Mouse (Mus musculus): Measurements from ENCODE around the gene Atf3. TPM values are rescaled to one million over a fixed set of nuclear protein-coding genes. Genes with fewer than 3 reads are reported as not detected.

Atf3 gene
- polyA plus RNA-seq, 1 experiment: 0.16 TPM

GRCm38 (mm10) chr1:191200816-191201602, 16.8 kb downstream of the Atf3 start:
- H3K9me3 ChIP-seq (ENCODE audit: control insufficient read depth, low read length): 0 out of 2 replicates have a peak, but pooled peaks cover 3% of the 10 kb centered on the region
- no peak overlapping the region for H3K4me3 ChIP-seq (replicated peaks)
- TF ChIP-seq TAL1 (IDR thresholded peaks at IDR 0.05; ENCODE audit: low read length) (no peak), GATA1 (IDR thresholded peaks at IDR 0.05; ENCODE audit: low read length) (no peak)
- H3K27me3 ChIP-seq (ENCODE audit: control insufficient read depth): peaks cover 25% of the 10 kb centered on the region
- H3K36me3 ChIP-seq (ENCODE audit: control insufficient read depth): no peaks in the 10 kb centered on the region
- no peaks in the 10 kb centered on the region for H3K4me1 ChIP-seq (ENCODE audit: control insufficient read depth)

- TF ChIP-seq TAL1 (IDR thresholded peaks at IDR 0.05; ENCODE audit: low read length) (no peak), GATA1 (IDR thresholded peaks at IDR 0.05; ENCODE audit: low read length) (no peak)
- Histone ChIP-seq H3K27me3 (ENCODE audit: control insufficient read depth) (peaks cover 12% of the 10 kb centered on the region), H3K9me3 (ENCODE audit: control insufficient read depth, low read length) (0 out of 2 replicates have a peak, but pooled peaks cover 3% of the 10 kb centered on the region), H3K4me1 (ENCODE audit: control insufficient read depth) (no peaks in the 10 kb centered on the region), H3K4me3 (replicated peaks) (no peak overlapping the region), H3K36me3 (ENCODE audit: control insufficient read depth) (no peaks in the 10 kb centered on the region)
These were observed 19.9 kb downstream of the Atf3 start for GRCm38 (mm10) chr1:191197916-191198315.

GRCm38 (mm10) chr1:191196016-191196415, 21.8 kb downstream of the Atf3 start:
- Histone ChIP-seq H3K4me1 (ENCODE audit: control insufficient read depth) (no peaks in the 10 kb centered on the region), H3K27me3 (ENCODE audit: control insufficient read depth) (peaks cover 29% of the 10 kb centered on the region), H3K36me3 (ENCODE audit: control insufficient read depth) (no peaks in the 10 kb centered on the region), H3K4me3 (replicated peaks) (no peak overlapping the region), H3K9me3 (ENCODE audit: control insufficient read depth, low read length) (no peaks in the 10 kb centered on the region)
- TF ChIP-seq TAL1 (IDR thresholded peaks at IDR 0.05; ENCODE audit: low read length) (no peak), GATA1 (IDR thresholded peaks at IDR 0.05; ENCODE audit: low read length) (no peak)

- H3K4me3 ChIP-seq (replicated peaks): no peak overlapping the region
- H3K4me1 ChIP-seq (ENCODE audit: control insufficient read depth): no peaks in the 10 kb centered on the region
- H3K36me3 ChIP-seq (ENCODE audit: control insufficient read depth): no peaks in the 10 kb centered on the region
- TF ChIP-seq GATA1 (IDR thresholded peaks at IDR 0.05; ENCODE audit: low read length): no peak
- TF ChIP-seq TAL1 (IDR thresholded peaks at IDR 0.05; ENCODE audit: low read length): no peak
- peaks cover 45% of the 10 kb centered on the region for H3K27me3 ChIP-seq (ENCODE audit: control insufficient read depth)
- H3K9me3 ChIP-seq (ENCODE audit: control insufficient read depth, low read length): no peaks in the 10 kb centered on the region
These were observed 24.0 kb downstream of the Atf3 start for GRCm38 (mm10) chr1:191193657-191194424.

- Histone ChIP-seq H3K4me1 (ENCODE audit: control insufficient read depth) (no peaks in the 10 kb centered on the region), H3K4me3 (replicated peaks) (no peak overlapping the region), H3K27me3 (ENCODE audit: control insufficient read depth) (peaks cover 50% of the 10 kb centered on the region), H3K9me3 (ENCODE audit: control insufficient read depth, low read length) (no peaks in the 10 kb centered on the region), H3K36me3 (ENCODE audit: control insufficient read depth) (no peaks in the 10 kb centered on the region)
- TF ChIP-seq TAL1 (IDR thresholded peaks at IDR 0.05; ENCODE audit: low read length) (no peak), GATA1 (IDR thresholded peaks at IDR 0.05; ENCODE audit: low read length) (no peak)
These were observed 25.1 kb downstream of the Atf3 start for GRCm38 (mm10) chr1:191192751-191193150.

- H3K36me3 ChIP-seq (ENCODE audit: control insufficient read depth): no peaks in the 10 kb centered on the region
- H3K4me3 ChIP-seq (replicated peaks): no peak overlapping the region
- TF ChIP-seq TAL1 (IDR thresholded peaks at IDR 0.05; ENCODE audit: low read length) (no peak), GATA1 (IDR thresholded peaks at IDR 0.05; ENCODE audit: low read length) (no peak)
- no peaks in the 10 kb centered on the region for H3K4me1 ChIP-seq (ENCODE audit: control insufficient read depth)
- H3K9me3 ChIP-seq (ENCODE audit: control insufficient read depth, low read length): no peaks in the 10 kb centered on the region
- peaks cover 55% of the 10 kb centered on the region for H3K27me3 ChIP-seq (ENCODE audit: control insufficient read depth)
These were observed 25.6 kb downstream of the Atf3 start for GRCm38 (mm10) chr1:191192213-191192612.

- Histone ChIP-seq H3K4me3 (replicated peaks) (no peak overlapping the region), H3K4me1 (ENCODE audit: control insufficient read depth) (peaks cover 3% of the 10 kb centered on the region; the same call in 1 of the 2 replicates), H3K9me3 (ENCODE audit: control insufficient read depth, low read length) (no peaks in the 10 kb centered on the region; the same call in 1 of the 2 replicates), H3K27me3 (ENCODE audit: control insufficient read depth) (peaks cover 77% of the 10 kb centered on the region), H3K36me3 (ENCODE audit: control insufficient read depth) (no peaks in the 10 kb centered on the region)
- no peak for TF ChIP-seq TAL1 (IDR thresholded peaks at IDR 0.05; ENCODE audit: low read length)
- TF ChIP-seq GATA1 (IDR thresholded peaks at IDR 0.05; ENCODE audit: low read length): no peak
These were observed 28.0 kb downstream of the Atf3 start for GRCm38 (mm10) chr1:191189671-191190372.

- peaks cover 8% of the 10 kb centered on the region; the same call in 1 of the 2 replicates for H3K9me3 ChIP-seq (ENCODE audit: control insufficient read depth, low read length)
- peaks cover 27% of the 10 kb centered on the region for H3K4me1 ChIP-seq (ENCODE audit: control insufficient read depth)
- no peaks in the 10 kb centered on the region for H3K36me3 ChIP-seq (ENCODE audit: control insufficient read depth)
- TF ChIP-seq TAL1 (IDR thresholded peaks at IDR 0.05; ENCODE audit: low read length): no peak
- no peak for TF ChIP-seq GATA1 (IDR thresholded peaks at IDR 0.05; ENCODE audit: low read length)
- H3K4me3 ChIP-seq (replicated peaks): no peak overlapping the region
- peaks cover 98% of the 10 kb centered on the region for H3K27me3 ChIP-seq (ENCODE audit: control insufficient read depth)
These were observed 31.5 kb downstream of the Atf3 start for GRCm38 (mm10) chr1:191186386-191186770.

Data from erythroblast, embryonic 14.5 days (primary cell).